Mouse (Mus musculus): ENCODE results near the gene Adcy1.

Gene Adcy1

GRCm38 (mm10) chr11:7063001-7063584, at the start of gene Adcy1:
TSS of gene Adcy1 (plus strand) at chr11:7063489.
- DNase-seq (ENCODE audit: low spot score in 2 of 2) = no peak

DNA sequence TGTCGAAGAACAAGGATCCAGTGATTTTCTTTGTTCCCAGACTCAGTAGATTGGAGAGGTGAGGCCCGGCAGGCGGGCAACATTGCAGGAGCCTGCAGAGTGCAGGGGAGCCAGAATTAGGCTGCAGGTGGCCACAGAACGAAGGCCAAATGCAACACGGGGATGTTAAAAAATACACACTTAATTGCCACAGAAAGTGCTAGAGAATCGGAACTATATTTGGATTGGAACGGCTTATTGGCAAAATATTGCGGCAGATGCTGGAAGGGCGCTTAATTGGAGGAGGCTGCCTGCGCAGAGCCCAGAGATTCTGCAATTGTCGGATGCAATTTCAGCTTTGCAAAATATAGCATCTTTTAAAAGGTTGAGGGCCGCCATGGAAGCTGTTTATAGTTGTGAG, 46.4 kb upstream of the Adcy1 start:
- no peak for DNase-seq (ENCODE audit: low spot score in 2 of 2)

- no peak for DNase-seq (ENCODE audit: low spot score in 2 of 2)
These were observed 45.2 kb upstream of the Adcy1 start for GRCm38 (mm10) chr11:7018078-7018477.

GRCm38 (mm10) chr11:7019006-7019525, 44.2 kb upstream of the Adcy1 start:
- DNase-seq (ENCODE audit: low spot score in 2 of 2) = no peak

GRCm38 (mm10) chr11:7033063-7033462, 30.2 kb upstream of the Adcy1 start:
- DNase-seq (ENCODE audit: low spot score in 2 of 2) = no peak

GRCm38 (mm10) chr11:7039722-7040121, 23.6 kb upstream of the Adcy1 start:
- DNase-seq (ENCODE audit: low spot score in 2 of 2) = no peak

DNA sequence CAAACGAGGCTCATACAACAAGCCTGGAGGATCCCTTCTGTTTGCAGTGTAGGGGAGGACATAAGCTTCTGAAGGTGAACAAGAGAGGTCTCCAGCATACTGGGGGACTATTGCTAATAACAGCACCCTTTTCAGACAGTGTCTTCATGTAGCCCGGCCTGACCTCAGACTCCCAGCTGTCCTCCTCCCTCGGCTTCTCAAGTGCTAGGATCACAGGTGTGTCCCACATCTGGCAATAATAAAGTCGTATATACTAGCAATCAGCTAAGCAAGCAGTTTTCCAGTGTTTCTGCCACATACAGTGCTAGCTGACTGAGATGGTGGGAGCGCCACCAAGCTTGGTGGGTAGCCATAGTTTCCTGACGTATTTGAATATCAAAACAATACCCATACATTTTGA, 22.5 kb upstream of the Adcy1 start:
- DNase-seq (ENCODE audit: low spot score in 2 of 2) = no peak

- DNase-seq (ENCODE audit: low spot score in 2 of 2) = no peak
These were observed 16.1 kb upstream of the Adcy1 start for GRCm38 (mm10) chr11:7047176-7047575.

DNA sequence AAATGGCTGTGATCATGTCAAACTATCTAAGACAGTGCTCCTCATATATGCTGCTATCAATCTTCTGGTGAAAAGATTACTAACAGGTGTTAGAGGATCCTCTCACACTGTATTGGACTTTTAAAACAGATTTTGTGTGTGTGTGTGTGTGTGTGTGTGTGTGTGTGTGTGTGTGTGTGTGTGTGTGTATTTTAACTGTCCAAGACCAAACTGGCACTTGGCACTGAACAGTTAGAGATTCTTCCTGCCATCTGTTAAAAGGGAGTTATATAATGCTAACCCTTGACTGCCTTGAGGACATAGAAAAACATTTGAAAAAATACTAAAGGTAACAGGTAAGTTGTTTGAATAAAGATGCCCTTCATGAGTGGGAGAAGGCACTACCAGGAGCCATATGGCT, 15.7 kb upstream of the Adcy1 start:
- DNase-seq (ENCODE audit: low spot score in 2 of 2) = no peak

- no peak for DNase-seq (ENCODE audit: low spot score in 2 of 2)
These were observed 9.6 kb upstream of the Adcy1 start for GRCm38 (mm10) chr11:7053710-7054109.

DNA sequence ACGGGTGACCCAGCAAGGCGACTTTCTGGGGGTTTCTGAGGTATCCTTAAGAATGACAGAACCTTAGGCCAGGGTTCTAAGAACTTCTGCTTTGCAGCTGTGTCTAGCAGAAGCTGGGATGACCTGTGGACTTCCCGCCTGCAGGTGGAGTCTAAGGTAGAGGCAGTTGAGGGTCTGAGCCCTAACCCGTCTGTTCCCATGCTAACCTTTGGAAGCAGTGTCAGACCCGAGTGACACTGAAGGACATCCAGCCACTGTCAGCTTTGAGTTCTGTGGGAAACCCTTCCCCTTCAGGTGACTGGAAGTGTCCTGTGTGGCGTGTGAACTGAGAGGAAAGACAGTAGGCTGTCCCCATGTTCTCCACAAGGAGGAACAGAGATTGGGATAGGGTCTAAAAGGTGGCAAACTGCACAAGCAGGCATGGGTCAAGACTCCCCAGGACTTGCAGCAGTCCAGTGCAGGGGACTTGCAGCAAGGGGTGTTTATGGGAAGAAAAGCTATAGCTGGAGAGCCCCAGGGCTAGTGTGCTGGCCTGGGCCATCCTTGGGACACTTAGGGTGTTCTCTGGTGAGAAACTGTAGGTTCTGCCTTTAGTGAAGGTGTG, 8.5 kb upstream of the Adcy1 start:
- DNase-seq (ENCODE audit: low spot score in 2 of 2) = no peak

DNA sequence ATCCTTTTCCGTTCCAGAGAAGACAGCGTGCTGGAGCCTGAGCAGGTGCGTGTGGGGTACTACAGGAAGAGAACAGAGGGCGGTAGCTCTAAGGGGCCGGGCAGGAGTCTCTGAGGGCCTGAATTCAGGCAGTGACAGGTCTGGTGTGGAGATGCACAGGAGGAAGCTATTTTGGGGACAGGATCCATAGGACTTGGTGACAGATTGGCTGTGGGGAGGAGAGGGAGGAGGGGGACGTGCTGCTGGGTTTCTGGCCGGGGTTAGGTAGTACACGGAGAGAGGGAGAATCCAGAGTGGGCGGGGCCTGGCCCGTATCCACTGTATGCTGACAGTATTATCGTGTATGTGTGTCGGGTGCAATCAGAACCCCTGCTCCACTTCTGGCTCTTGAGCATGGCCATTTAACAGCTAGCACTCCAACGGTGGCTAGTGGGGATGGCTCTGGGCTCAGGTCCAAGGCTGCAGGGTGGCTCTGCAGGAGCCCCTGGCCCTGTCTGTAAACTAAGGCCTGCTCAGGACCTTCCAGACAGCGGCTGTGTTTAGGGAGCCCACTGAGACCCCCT, 7.8 kb upstream of the Adcy1 start:
- no peak for DNase-seq (ENCODE audit: low spot score in 2 of 2)

DNA sequence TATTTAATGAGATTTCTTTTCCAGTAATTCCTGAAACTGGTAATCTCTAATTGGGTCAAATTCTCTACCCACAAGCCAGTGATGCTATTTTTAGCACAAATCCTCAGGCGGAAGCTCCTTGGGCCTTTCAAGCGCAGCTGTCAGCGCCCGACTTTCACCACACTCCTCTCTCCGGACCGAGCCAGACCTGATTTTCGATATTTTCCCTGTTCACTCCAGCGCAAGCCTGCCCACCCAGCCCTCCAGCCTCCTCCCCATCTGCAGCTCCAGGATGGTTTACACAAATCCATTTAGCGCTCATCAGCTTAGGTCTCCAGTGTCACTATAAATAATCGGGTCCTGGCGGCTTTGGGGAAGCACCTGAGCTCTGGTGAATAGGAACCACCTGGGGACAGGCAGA, 7.2 kb upstream of the Adcy1 start:
- DNase-seq (ENCODE audit: low spot score in 2 of 2) = no peak

GRCm38 (mm10) chr11:7057781-7058180, 5.5 kb upstream of the Adcy1 start:
- DNase-seq (ENCODE audit: low spot score in 2 of 2) = no peak

GRCm38 (mm10) chr11:7061961-7062360, 1.3 kb upstream of the Adcy1 start:
- no peak for DNase-seq (ENCODE audit: low spot score in 2 of 2)

DNA sequence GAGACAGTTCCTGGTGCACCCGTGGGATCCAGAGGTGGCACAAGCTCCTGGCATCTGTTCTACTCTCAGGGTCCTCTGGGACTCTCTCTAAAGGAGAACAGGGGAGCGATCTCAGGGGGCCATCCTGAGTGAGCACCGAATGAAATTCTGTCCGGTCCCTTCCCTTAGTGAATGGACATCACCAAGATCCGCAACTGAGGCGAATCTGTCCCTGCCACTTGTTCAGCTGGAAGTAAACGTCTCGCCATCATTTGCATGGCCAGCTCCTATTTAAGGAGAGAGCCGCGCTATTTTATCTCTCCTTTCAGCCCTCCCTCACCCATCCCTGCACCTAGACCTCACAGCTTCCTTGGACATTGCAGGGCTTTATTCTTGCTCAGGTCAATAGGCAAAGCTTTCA, 723 bp upstream of the Adcy1 start:
- DNase-seq (ENCODE audit: low spot score in 2 of 2) = no peak

DNA sequence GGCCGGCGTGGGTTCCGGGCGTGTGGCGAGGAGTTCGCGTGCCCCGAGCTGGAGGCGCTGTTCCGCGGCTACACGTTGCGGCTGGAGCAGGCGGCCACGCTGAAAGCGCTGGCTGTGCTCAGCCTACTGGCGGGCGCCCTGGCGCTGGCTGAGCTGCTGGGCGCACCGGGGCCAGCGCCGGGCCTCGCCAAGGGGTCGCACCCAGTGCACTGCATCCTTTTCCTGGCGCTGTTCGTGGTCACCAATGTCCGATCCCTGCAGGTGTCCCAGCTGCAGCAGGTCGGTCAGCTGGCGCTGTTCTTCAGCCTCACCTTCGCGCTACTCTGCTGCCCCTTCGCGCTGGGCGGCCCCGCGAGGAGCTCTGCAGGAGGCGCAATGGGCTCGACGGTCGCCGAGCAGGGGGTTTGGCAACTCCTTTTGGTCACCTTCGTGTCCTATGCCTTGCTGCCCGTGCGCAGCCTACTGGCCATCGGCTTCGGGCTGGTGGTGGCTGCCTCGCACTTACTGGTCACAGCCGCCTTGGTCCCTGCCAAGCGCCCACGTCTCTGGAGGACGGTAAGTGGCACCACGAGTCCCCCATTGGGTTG, 485 bp downstream of the Adcy1 start:
- DNase-seq (ENCODE audit: low spot score in 2 of 2) = no peak

DNA sequence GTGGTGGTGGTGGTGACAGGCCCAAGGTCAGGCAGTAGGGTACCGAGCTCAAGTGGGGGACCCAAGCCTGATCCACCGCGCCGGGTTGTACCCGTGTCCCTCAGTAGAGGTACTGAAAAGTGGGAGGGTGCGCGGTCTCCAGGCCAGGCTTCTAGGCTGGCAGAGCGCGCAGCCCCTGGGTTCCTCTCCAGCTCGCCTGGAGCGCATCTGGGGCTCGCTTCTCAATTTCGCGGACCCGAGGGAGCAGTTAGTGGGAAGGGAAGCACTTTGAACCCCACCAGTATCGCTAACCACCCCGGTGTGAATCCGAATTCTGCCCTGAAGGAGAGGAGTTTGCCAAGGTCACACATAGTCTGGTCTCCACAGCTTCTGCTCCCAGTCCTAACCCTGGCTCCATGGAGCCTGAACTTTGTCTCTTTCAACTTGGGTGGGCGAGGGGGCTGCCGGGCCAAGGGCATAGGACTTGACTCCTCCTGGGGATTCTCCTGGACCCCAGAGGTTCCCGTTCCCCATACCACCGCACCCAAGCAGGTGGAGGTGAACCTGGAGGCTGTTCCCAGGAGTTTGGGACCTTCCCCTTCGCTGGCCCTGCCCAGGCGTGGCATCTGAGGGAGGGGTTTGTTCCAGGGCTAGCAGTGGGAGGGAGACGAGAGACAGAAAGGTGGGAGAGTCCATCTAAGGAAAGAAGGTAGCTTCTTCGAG, 1.3 kb downstream of the Adcy1 start:
- no peak for DNase-seq (ENCODE audit: low spot score in 2 of 2)

- no peak for DNase-seq (ENCODE audit: low spot score in 2 of 2)
These were observed 2.1 kb downstream of the Adcy1 start for GRCm38 (mm10) chr11:7065388-7065787.

DNA sequence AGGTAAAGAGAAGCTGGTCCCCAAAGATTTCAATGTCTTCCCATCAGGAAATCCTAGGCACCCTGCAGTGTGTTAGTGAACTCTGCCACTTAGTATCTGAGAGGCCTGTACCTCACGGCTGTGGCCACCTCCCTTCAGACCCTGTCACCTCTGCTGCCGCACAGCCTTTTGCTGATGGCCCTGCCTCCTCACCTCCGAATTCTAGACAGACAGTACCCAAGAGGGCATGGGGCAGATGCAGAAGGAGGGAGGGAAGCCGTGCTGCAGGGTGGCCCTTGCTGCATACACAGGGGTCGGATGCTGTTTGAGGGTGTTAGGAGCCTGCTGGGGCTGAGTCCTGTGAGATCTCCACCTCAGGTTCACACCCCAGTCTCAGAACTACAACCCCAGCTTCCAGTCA, 2.6 kb downstream of the Adcy1 start:
- no peak for DNase-seq (ENCODE audit: low spot score in 2 of 2)

- DNase-seq (ENCODE audit: low spot score in 2 of 2) = no peak
These were observed 4.0 kb downstream of the Adcy1 start for GRCm38 (mm10) chr11:7067263-7067662.

GRCm38 (mm10) chr11:7068479-7069235, 5.4 kb downstream of the Adcy1 start:
- DNase-seq (ENCODE audit: low spot score in 2 of 2) = no peak

Data from urinary bladder, postnatal 36 days (tissue).